In genomic region chr4:110019145-110019544, GRCm38 (mm10) we compare ENCODE assay signal across 11 mouse cellular contexts. TPM values are rescaled to one million over a fixed set of nuclear protein-coding genes. Genes with fewer than 3 reads are reported as not detected.
DNase-seq lines count a peak whose midpoint lies in the region; ATAC-seq and TF ChIP-seq lines count a peak whose summit lies in the region.
"Had no signal": no experiment of that assay in that cellular context is flagged by ENCODE, and none has a peak within 500 bp of the region (broad histone marks: within the 10 kb centered on the region; RNA-seq: fewer than 3 reads in every experiment).

No protein-coding gene starts in this region.

- no peak overlapping the region for H3K4me2 ChIP-seq in heart, postnatal 0 days (ENCODE audit: low read depth, low read length)
- H3K4me2 ChIP-seq in midbrain, postnatal 0 days (ENCODE audit: low read depth, low read length, poor library complexity, severe bottlenecking), result no peak overlapping the region
- H3K4me2 ChIP-seq in midbrain, embryonic 16.5 days (ENCODE audit: low read length), result no peak overlapping the region
- H3K4me2 ChIP-seq: forebrain, embryonic 15.5 days; heart, embryonic 15.5 days; neural tube, embryonic 12.5 days had no signal

- H3K27me3 ChIP-seq in heart, postnatal 0 days (ENCODE audit: control insufficient read depth, insufficient read depth, low read length), result peaks cover 16% of the 10 kb centered on the region
- H3K27me3 ChIP-seq in midbrain, postnatal 0 days (ENCODE audit: insufficient read depth, low read length), result no peaks in the 10 kb centered on the region; the same call in 1 of the 2 replicates
- peaks cover 9% of the 10 kb centered on the region for H3K27me3 ChIP-seq in midbrain, embryonic 16.5 days (ENCODE audit: control insufficient read depth, insufficient read depth, low read depth, low read length)
- H3K27me3 ChIP-seq: neural tube, embryonic 12.5 days had no signal

- no peak overlapping the region for H3K9ac ChIP-seq in heart, postnatal 0 days (replicated peaks; ENCODE audit: low read depth, low read length)
- no peak overlapping the region for H3K9ac ChIP-seq in midbrain, postnatal 0 days (replicated peaks; ENCODE audit: low read length, poor library complexity, severe bottlenecking)
- no peak overlapping the region for H3K9ac ChIP-seq in midbrain, embryonic 16.5 days (ENCODE audit: low read depth, low read length)
- H3K9ac ChIP-seq: forebrain, embryonic 15.5 days; heart, embryonic 15.5 days had no signal

- TF ChIP-seq CTCF in heart, postnatal 0 days (IDR thresholded peaks at IDR 0.05; ENCODE audit: low read depth), result peak; percentile 14; the same call in 1 of the 2 replicates
- TF ChIP-seq CTCF in midbrain, postnatal 0 days (IDR thresholded peaks at IDR 0.05), result peak; percentile 54

- no peak for TF ChIP-seq EP300 in heart, postnatal 0 days (IDR thresholded peaks at IDR 0.05; ENCODE audit: low read depth)

- no peaks in the 10 kb centered on the region for H3K4me1 ChIP-seq in heart, postnatal 0 days (ENCODE audit: control insufficient read depth, insufficient read depth)
- no peaks in the 10 kb centered on the region for H3K4me1 ChIP-seq in midbrain, postnatal 0 days (ENCODE audit: insufficient read depth, low read length)
- peaks cover 4% of the 10 kb centered on the region; the same call in 1 of the 2 replicates for H3K4me1 ChIP-seq in midbrain, embryonic 16.5 days (ENCODE audit: control insufficient read depth, insufficient read depth, low read length)

- no peaks in the 10 kb centered on the region for H3K36me3 ChIP-seq in heart, postnatal 0 days (replicated peaks; ENCODE audit: control insufficient read depth, insufficient read depth, low read length)
- no peaks in the 10 kb centered on the region for H3K36me3 ChIP-seq in midbrain, postnatal 0 days (ENCODE audit: insufficient read depth, low read length)
- H3K36me3 ChIP-seq in midbrain, embryonic 16.5 days (ENCODE audit: control insufficient read depth, insufficient read depth, low read length), result no peaks in the 10 kb centered on the region
- H3K36me3 ChIP-seq: forebrain, embryonic 15.5 days; heart, embryonic 15.5 days; neural tube, embryonic 12.5 days had no signal

- no peak for ATAC-seq in heart, postnatal 0 days (ENCODE audit: insufficient read depth, low read depth)
- no peak for ATAC-seq in midbrain, postnatal 0 days (ENCODE audit: low FRiP score)
- no peak for ATAC-seq in midbrain, embryonic 16.5 days
- ATAC-seq: forebrain, embryonic 15.5 days had no signal

- no peak for DNase-seq in heart, postnatal 0 days (ENCODE audit: low spot score)
- DNase-seq in heart, adult 8-10 months (ENCODE audit: low spot score), result no peak
- DNase-seq in midbrain, postnatal 0 days (ENCODE audit: low spot score), result no peak
- peak; percentile 60 for DNase-seq in R1 (ENCODE audit: low read depth, low spot score)
- DNase-seq in retina, embryonic 14.5 days (ENCODE audit: low spot score), result peak; percentile 57
- DNase-seq in cerebellum, postnatal 25 days, result no peak
- no peak for DNase-seq in spleen, adult 12 weeks (ENCODE audit: low spot score)

- WGBS in heart, postnatal 0 days, result 46% methylated on average over 9 of the region's 9 CpGs
- WGBS in midbrain, postnatal 0 days, result 51% methylated on average over 9 of the region's 9 CpGs
- WGBS in midbrain, embryonic 16.5 days, result 54% methylated on average over 9 of the region's 9 CpGs

- H3K9me3 ChIP-seq in heart, postnatal 0 days (replicated peaks; ENCODE audit: control insufficient read depth, low read length), result no peaks in the 10 kb centered on the region
- no peaks in the 10 kb centered on the region for H3K9me3 ChIP-seq in midbrain, postnatal 0 days (ENCODE audit: low read length)
- H3K9me3 ChIP-seq in midbrain, embryonic 16.5 days (replicated peaks; ENCODE audit: control insufficient read depth, low read length, poor library complexity, severe bottlenecking), result no peaks in the 10 kb centered on the region
- H3K9me3 ChIP-seq: forebrain, embryonic 15.5 days; heart, embryonic 15.5 days; neural tube, embryonic 12.5 days had no signal

- no peak overlapping the region for H3K27ac ChIP-seq in heart, postnatal 0 days (ENCODE audit: low read depth)
- H3K27ac ChIP-seq in midbrain, postnatal 0 days (ENCODE audit: low read depth, low read length), result no peak overlapping the region
- H3K27ac ChIP-seq in midbrain, embryonic 16.5 days (ENCODE audit: low read length), result no peak overlapping the region
- H3K27ac ChIP-seq: forebrain, embryonic 15.5 days; heart, embryonic 15.5 days; neural tube, embryonic 12.5 days had no signal

- H3K4me3 ChIP-seq in heart, postnatal 0 days (ENCODE audit: low read depth, low read length), result no peak overlapping the region
- H3K4me3 ChIP-seq in midbrain, postnatal 0 days (ENCODE audit: low read depth, low read length), result no peak overlapping the region
- no peak overlapping the region for H3K4me3 ChIP-seq in midbrain, embryonic 16.5 days (ENCODE audit: low read depth, low read length)
- H3K4me3 ChIP-seq: forebrain, embryonic 15.5 days; heart, embryonic 15.5 days; neural tube, embryonic 12.5 days had no signal

RNA-seq across cellular contexts. Expression of gene Dmrta2, which starts 41.3 kb away (rescaled TPM):
- 0.81 TPM in 1 of 2 replicates, not detected in the other for total RNA-seq in heart, postnatal 0 days (2014; rRNA removed; ENCODE audit: low replicate concordance)
- 0.04 TPM in 1 of 2 replicates, not detected in the other for polyA plus RNA-seq in heart, postnatal 0 days (2015; fragmentation: Nextera tagmentation; extraction: Ambion mirVana)
- total RNA-seq in heart, adult 8-10 months (2022), result under 1 TPM in 1 of 4 experiments, not detected in 3; 0.09 TPM
- 1.4 and 3.7 TPM in 2 replicates for total RNA-seq in midbrain, postnatal 0 days (2014; rRNA removed)
- polyA plus RNA-seq in midbrain, postnatal 0 days (2015; fragmentation: Nextera tagmentation; extraction: Ambion mirVana), result 0.43 and 0.44 TPM in 2 replicates
- polyA plus RNA-seq in midbrain, embryonic 16.5 days (2015; fragmentation: Nextera tagmentation; extraction: Ambion mirVana), result 0.44 and 0.67 TPM in 2 replicates
- polyA plus RNA-seq: heart, embryonic 15.5 days had no signal

Comparison
In these comparisons a context has a peak if more than half of its experiments do, and no peak if none do; other contexts are left out.
1. DNase-seq: peak in R1 (single experiment) and retina, embryonic 14.5 days (single experiment); none in heart, postnatal 0 days (single experiment), heart, adult 8-10 months (single experiment), midbrain, postnatal 0 days (single experiment), cerebellum, postnatal 25 days (0 of 2) and spleen, adult 12 weeks (single experiment).